Mouse (Mus musculus): ENCODE measurements around the gene Gnb3. TPM values are rescaled to one million over a fixed set of nuclear protein-coding genes. Genes with fewer than 3 reads are reported as not detected.

The Gnb3 gene
- polyA plus RNA-seq, 1 experiment from 2014 or later = 0.25 TPM

DNA sequence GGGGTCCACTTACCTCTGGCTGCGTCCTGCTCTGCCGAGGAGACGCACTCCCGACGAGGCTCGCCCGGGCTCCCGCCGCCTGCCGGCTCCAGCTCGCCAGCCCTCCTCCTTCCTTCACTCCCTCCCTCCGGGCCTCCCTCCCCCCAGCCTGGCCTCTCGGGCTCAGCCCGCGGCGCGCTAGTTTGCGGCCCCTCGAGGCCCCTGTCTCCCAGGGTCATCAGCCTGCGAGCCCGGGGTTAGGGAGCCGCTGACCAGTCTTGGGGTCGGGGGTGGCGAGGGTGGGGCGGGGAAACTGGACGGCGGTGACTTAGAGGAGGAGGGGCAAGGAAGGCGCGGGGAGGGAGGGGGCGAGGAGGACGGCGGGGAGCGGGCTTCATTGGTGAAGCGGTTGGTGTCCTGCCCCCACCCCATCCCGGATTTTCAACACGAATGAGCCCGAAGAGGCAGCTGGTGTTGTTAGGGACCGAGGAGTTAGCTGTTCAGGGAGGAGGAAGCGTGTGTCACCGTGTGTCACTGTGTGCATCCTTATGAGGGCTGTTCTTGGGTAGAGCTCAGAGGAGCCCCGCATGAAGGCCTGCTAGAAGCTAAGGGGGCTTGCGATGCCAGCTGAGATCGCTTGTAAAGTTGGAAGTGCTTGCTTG, 23.7 kb upstream of the Gnb3 start, which contains the start of gene Gpr162:
Gene Gpr162, minus strand, starts transcription at position 326 of the 641 bp plus-strand sequence.
- H3K9ac ChIP-seq = peak within 1 kb of the TSS; percentile 78
- 1% methylated on average over 42 of the region's 43 CpGs for WGBS
- peak within 1 kb of the TSS; percentile 28; the same call in 1 of the 2 replicates for H3K27ac ChIP-seq
- no peaks in the 10 kb centered on the region for H3K9me3 ChIP-seq
- H3K27me3 ChIP-seq = peaks cover 42% of the 10 kb centered on the region
- no peaks in the 10 kb centered on the region for H3K36me3 ChIP-seq
- 0 out of 2 replicates have a peak, but pooled peaks have one; percentile 1 for ATAC-seq (ENCODE audit: insufficient number of reproducible peaks, insufficient read depth, low FRiP score, low TSS enrichment, low read depth)
- H3K4me2 ChIP-seq = peak within 1 kb of the TSS; percentile 84
- H3K4me1 ChIP-seq = peaks cover 49% of the 10 kb centered on the region
- peak within 1 kb of the TSS; percentile 55 for H3K4me3 ChIP-seq

DNA sequence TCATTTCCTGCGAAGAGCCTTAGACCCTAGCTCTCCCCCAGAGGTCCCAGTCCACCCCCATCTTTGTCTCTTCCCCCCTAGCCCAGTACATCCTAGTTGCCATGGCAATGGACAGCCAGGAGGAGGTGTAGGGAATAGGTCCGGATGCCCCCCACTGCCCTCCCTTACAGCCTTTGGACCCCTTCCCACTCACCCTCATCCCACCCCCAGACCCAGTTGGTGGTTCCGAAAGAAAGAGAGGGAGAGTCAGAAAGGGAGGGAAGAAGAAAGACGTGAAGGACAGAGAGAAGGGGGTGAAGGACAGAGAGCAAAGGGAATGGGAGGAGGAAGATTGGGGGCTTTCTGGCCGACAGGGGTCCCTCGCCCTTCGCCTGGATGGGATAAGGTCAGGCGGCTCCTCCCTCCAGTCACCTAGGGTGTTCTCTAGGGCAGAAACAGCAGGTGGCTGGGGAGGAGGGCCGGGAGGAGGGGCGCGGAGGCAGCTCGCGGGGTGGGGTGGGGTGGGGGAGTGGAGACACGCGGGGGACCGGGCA, 23.1 kb upstream of the Gnb3 start:
- H3K4me3 ChIP-seq = peak overlapping the region; percentile 55
- no peak overlapping the region for H3K27ac ChIP-seq
- under 1% methylated on average over 15 of the region's 16 CpGs for WGBS
- H3K9ac ChIP-seq = peak overlapping the region; percentile 78
- ATAC-seq (ENCODE audit: insufficient number of reproducible peaks, insufficient read depth, low FRiP score, low TSS enrichment, low read depth) = peak; percentile 11; the same call in 1 of the 2 replicates
- H3K27me3 ChIP-seq = peaks cover 42% of the 10 kb centered on the region
- peaks cover 55% of the 10 kb centered on the region for H3K4me1 ChIP-seq
- peak overlapping the region; percentile 84 for H3K4me2 ChIP-seq
- H3K9me3 ChIP-seq = no peaks in the 10 kb centered on the region
- no peaks in the 10 kb centered on the region for H3K36me3 ChIP-seq

DNA sequence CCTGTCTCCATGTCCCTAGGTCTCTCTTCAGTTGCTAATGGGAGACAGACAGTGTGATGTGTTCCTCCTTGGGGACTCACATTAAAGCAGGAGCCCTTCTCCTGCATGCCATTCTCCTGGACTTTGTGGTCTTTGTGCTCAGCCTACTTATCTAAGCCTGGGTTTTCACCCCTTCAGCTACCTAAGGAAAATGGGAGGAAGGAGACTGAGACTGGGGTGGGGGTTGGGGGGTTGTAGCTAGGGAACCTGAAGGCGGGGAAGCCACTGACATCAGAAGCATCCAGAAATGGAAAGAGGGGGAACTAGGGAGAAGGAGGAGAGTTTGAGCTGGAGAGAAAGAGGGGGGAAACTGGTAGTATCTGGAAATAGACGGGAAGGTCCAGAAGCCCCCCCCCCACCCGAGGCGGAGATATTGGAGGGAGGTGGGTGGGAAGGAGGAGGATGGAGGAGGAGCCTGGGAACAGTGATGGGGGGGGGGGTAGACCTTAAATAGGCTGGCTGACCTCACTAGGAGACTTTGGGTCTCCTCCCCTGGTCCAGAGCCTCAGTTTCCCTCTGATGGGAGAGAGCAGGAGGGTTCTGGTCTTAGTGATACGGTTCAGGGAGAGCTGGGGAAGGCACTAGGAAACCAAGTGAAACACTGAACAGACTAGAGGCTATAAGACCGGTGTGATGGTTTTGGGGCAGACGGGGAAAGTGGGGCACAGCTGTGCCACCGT, 22.5 kb upstream of the Gnb3 start:
- Histone ChIP-seq H3K36me3 (no peaks in the 10 kb centered on the region), H3K4me1 (peaks cover 60% of the 10 kb centered on the region), H3K27me3 (peaks cover 42% of the 10 kb centered on the region), H3K4me3 (peak overlapping the region; percentile 55), H3K27ac (no peak overlapping the region), H3K9ac (peak overlapping the region; percentile 78), H3K9me3 (no peaks in the 10 kb centered on the region), H3K4me2 (peak overlapping the region; percentile 84)
- 10% methylated on average over 8 of the region's 8 CpGs for WGBS
- no peak for ATAC-seq (ENCODE audit: insufficient number of reproducible peaks, insufficient read depth, low FRiP score, low TSS enrichment, low read depth)

DNA sequence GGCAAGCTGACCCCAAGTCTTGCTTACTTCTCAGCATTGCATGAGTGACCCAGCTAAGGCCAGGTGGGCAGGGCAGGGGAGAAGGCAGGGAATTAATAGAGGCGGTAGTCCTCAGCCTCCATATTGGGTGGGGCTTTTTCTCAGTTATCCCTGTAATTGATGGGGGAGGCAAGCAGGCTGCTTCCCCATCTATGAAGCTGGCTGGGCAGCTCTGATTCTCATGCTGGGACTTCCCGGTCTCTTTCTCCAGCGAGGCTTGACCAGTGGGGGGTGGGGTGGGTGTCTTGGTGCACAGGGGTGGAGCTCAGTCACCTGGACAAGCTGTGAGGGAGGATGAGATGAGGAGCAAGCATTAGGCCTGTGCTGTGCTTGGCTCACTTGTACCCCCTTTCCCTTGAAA, 21.7 kb upstream of the Gnb3 start:
- no peak overlapping the region for H3K4me3 ChIP-seq
- 25% methylated on average over 3 of the region's 3 CpGs for WGBS
- no peak overlapping the region for H3K27ac ChIP-seq
- ATAC-seq (ENCODE audit: insufficient number of reproducible peaks, insufficient read depth, low FRiP score, low TSS enrichment, low read depth) = no peak
- no peak overlapping the region for H3K4me2 ChIP-seq
- H3K9me3 ChIP-seq = no peaks in the 10 kb centered on the region
- H3K9ac ChIP-seq = no peak overlapping the region
- peaks cover 42% of the 10 kb centered on the region for H3K27me3 ChIP-seq
- peaks cover 60% of the 10 kb centered on the region for H3K4me1 ChIP-seq
- H3K36me3 ChIP-seq = no peaks in the 10 kb centered on the region

DNA sequence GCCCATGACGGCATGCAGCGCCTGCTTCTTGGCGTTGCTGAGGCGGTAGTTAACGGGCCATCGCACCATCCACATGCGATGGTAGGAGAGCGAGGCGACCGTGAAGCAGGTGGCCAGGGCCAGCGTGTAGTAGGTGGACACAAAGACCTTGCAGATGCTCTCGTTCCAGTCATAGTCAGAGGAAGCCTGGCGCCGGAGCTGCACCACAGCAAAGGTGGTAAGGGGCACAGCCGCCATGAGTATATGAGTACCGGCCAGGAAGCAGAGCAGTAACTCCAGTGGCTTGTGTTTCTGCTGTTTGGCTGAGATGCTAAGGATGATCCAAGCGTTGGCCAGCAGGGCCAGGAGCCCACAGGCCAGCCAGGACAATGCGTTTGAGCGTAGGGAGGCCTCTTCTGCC, 21.2 kb upstream of the Gnb3 start:
- Histone ChIP-seq H3K27me3 (peaks cover 42% of the 10 kb centered on the region), H3K4me3 (no peak overlapping the region), H3K9ac (no peak overlapping the region)

DNA sequence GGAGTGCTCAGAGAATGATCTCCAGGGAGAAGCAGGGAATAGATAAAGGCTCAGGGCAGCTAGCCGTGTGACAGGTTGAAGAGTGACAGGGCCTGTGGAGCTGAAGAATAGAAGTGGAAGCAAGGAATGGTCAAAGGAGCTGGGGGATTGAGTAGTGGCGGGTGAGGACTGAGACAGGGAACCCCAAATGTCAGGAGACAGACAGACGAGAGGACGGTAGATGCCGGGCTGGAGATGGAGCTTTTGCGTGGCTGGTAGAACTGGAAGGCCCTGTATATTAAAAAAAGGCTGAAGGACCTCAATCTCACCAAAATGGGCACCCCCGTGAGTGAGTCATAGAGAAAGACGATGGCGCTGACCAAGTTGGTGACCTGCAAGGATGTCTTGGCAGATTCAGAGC, 20.4 kb upstream of the Gnb3 start:
- H3K36me3 ChIP-seq = no peaks in the 10 kb centered on the region
- H3K9ac ChIP-seq = 0 out of 2 replicates have a peak overlapping the region, but pooled peaks have one; percentile 33
- no peak for ATAC-seq (ENCODE audit: insufficient number of reproducible peaks, insufficient read depth, low FRiP score, low TSS enrichment, low read depth)
- H3K27me3 ChIP-seq = peaks cover 35% of the 10 kb centered on the region
- H3K27ac ChIP-seq = no peak overlapping the region
- H3K4me3 ChIP-seq = no peak overlapping the region
- no peaks in the 10 kb centered on the region for H3K9me3 ChIP-seq
- 87% methylated on average over 9 of the region's 9 CpGs for whole genome bisulfite sequencing
- peaks cover 69% of the 10 kb centered on the region for H3K4me1 ChIP-seq
- H3K4me2 ChIP-seq = no peak overlapping the region

More for the DNA sequence above, 21.2 kb upstream of the Gnb3 start:
- no peak for ATAC-seq (ENCODE audit: insufficient number of reproducible peaks, insufficient read depth, low FRiP score, low TSS enrichment, low read depth)
- H3K27ac ChIP-seq = no peak overlapping the region
- H3K9me3 ChIP-seq = no peaks in the 10 kb centered on the region
- H3K36me3 ChIP-seq = no peaks in the 10 kb centered on the region
- H3K4me1 ChIP-seq = peaks cover 61% of the 10 kb centered on the region
- H3K4me2 ChIP-seq = no peak overlapping the region
- 81% methylated on average over 19 of the region's 19 CpGs for WGBS

DNA sequence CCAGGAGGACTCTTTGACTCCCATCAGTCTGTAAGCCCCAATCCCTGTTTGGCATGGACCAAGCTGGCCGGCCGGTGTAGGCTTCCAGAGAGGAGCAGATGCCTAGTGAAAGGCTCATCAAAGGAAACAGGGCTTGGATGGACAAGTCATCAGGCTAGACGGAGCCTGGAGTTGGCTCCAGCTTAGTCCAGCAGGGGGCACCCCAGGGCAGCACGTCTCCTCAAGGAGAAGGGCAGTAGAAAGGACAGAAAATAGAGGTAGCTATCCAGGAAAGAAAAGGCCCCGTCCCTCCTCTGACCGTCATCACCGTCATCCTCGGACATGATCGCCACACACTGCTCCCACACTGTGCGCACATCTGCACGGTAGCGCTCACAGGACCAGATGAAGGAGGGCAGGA, 19.6 kb upstream of the Gnb3 start:
- Histone ChIP-seq H3K4me3 (peak overlapping the region; percentile 4; the same call in 1 of the 2 replicates), H3K36me3 (peaks cover 5% of the 10 kb centered on the region), H3K9me3 (no peaks in the 10 kb centered on the region), H3K27ac (peak overlapping the region; percentile 28; the same call in 1 of the 2 replicates), H3K9ac (0 out of 2 replicates have a peak overlapping the region, but pooled peaks have one; percentile 33), H3K4me2 (peak overlapping the region; percentile 20; the same call in 1 of the 2 replicates), H3K4me1 (peaks cover 70% of the 10 kb centered on the region), H3K27me3 (peaks cover 27% of the 10 kb centered on the region)
- 7% methylated on average over 12 of the region's 12 CpGs for WGBS
- no peak for ATAC-seq (ENCODE audit: insufficient number of reproducible peaks, insufficient read depth, low FRiP score, low TSS enrichment, low read depth)

DNA sequence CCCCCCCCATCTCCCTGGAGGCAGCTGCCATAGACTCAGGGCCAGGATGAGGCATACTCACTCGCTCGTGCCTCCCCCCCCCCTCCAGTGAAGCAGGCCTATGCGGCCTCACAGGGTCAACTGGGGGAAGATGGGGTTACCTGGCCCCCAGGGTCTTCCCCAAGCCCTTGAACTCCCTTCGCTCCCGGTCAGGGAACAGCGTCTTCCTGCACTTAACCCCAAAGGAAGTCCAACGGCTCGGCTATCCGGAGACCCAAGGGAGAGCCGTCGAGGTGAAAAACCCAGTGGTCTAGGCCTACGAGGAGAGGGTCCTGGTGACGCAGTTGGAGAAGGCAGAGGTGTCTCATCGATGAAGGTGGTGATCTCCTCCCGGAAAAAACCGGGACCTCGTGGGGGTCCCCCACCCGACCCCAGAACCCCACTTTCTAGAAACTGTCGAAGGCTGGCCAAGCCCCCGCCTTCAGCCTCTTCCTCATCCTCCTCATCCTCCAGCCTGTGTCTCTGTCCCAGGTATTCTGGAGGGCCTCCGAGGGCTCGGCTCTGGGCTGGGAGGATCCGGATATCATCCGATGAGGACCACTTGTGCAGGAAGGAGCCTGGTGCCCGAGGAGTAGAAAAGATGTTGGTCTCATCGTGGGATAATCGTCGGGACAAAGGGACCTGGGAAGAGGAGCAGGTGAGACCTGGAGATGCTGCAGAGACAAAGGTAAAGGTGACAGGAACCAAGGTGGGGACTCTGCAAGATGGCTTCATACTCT, 18.7 kb upstream of the Gnb3 start:
- H3K9ac ChIP-seq = peak overlapping the region; percentile 99; the same call in 1 of the 2 replicates
- H3K4me1 ChIP-seq = peaks cover 63% of the 10 kb centered on the region
- no peaks in the 10 kb centered on the region for H3K9me3 ChIP-seq
- H3K4me3 ChIP-seq = peak overlapping the region; percentile 2; the same call in 1 of the 2 replicates
- peaks cover 19% of the 10 kb centered on the region for H3K27me3 ChIP-seq
- 71% methylated on average over 28 of the region's 28 CpGs for WGBS
- H3K27ac ChIP-seq = no peak overlapping the region
- no peak for ATAC-seq (ENCODE audit: insufficient number of reproducible peaks, insufficient read depth, low FRiP score, low TSS enrichment, low read depth)
- H3K4me2 ChIP-seq = peak overlapping the region; percentile 68
- H3K36me3 ChIP-seq = peaks cover 14% of the 10 kb centered on the region

DNA sequence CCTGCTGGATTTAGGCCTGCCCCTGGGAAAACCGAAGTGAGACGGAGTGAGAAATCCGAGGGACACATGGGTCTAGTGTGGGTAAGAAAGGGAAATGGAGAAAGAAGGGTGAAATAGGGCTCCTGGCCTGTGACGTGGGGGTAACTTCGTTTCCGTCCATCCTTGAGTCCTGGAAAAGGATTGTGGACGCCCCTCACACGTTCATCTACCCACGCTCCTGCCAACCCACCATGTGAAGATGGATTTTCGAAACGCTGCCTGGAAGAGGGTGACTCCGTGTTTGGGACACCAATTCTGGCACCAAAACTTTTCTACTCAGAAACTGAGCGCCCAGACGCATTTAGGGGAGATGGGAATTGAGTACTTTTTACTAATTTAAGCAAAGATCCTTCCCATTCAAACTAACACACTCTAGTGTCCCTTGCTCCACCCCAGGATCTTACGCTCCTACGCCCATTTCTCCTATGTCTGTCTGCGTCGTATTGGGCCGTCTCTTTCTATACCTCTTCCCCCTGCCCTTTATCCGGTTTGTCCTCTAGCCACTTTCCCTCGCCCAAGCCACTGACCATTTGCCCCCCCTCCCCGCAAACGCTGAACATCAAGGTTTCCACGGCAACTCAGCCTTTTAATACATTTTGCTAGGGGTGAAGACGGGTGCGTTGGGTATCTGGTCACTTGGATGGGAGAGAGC, 17.9 kb upstream of the Gnb3 start:
- peaks cover 16% of the 10 kb centered on the region for H3K27me3 ChIP-seq
- H3K4me3 ChIP-seq = peak overlapping the region; percentile 84
- H3K9me3 ChIP-seq = no peaks in the 10 kb centered on the region
- peak overlapping the region; percentile 68 for H3K4me2 ChIP-seq
- H3K27ac ChIP-seq = peak overlapping the region; percentile 100
- 26% methylated on average over 26 of the region's 26 CpGs for WGBS
- H3K9ac ChIP-seq = peak overlapping the region; percentile 99
- H3K36me3 ChIP-seq = peaks cover 21% of the 10 kb centered on the region
- ATAC-seq (ENCODE audit: insufficient number of reproducible peaks, insufficient read depth, low FRiP score, low TSS enrichment, low read depth) = no peak
- H3K4me1 ChIP-seq = peaks cover 57% of the 10 kb centered on the region

DNA sequence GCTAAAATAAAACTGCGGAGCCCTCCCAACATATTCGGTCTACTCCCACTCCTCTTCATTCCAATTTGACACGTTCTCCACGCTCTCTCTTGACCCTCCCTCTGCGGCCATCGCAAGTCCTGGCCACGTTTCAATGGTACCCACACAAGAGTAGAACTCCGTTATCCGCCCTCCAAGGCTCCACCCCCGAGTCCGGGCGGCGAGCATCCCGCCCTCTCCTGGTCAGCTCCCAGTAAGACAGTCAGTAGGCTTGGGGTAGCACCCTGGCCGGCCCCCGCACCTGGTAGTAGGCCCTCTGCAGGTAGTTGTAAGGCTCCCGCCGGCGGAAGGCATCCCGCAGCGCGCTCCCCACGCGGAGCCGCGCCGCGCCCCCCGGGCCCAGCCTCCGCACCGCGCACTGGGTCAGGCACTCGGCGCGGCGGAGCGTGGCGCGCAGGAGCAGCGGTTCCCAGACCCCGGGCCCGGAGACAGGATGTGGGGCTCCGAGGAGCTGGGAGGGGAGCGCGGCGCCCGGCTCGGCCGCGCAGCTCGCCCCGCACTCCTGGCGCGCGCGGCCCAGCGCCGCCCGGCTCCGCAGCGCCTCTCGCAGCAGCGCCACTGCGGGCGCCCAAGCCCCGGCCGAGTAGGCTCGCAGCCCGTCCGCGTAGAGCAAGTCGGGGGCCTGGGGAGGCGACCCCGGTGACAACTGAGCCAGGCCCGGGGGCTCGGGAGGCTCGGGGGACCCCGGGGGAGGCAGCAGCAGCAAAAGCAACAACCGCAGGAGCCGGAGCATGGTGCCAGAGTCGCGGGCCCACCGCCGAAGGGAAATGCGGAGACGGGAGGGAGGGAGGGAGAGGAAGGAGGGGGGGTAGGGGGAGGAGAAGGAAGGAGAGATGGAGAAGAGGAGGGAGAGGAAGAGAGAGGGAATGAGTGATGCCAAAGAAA, 17.1 kb upstream of the Gnb3 start, which contains the start of gene P3h3:
Gene P3h3, minus strand, starts transcription at position 837 of the 924 bp plus-strand sequence.
- Histone ChIP-seq H3K4me1 (peaks cover 49% of the 10 kb centered on the region), H3K4me3 (peak within 1 kb of the TSS; percentile 84), H3K9ac (peak within 1 kb of the TSS; percentile 99), H3K4me2 (peak within 1 kb of the TSS; percentile 68), H3K36me3 (peaks cover 29% of the 10 kb centered on the region), H3K27ac (peak within 1 kb of the TSS; percentile 100), H3K9me3 (no peaks in the 10 kb centered on the region), H3K27me3 (peaks cover 10% of the 10 kb centered on the region; the same call in 1 of the 2 replicates)
- under 1% methylated on average over 86 of the region's 86 CpGs for WGBS
- peak; percentile 87 for ATAC-seq (ENCODE audit: insufficient number of reproducible peaks, insufficient read depth, low FRiP score, low TSS enrichment, low read depth)

Measured in embryonic facial prominence, embryonic 13.5 days (tissue).